Comparison of ENCODE assay signal across 23 mouse cellular contexts in genomic region chr9:42103546-42103945, GRCm38 (mm10). TPM values are rescaled to one million over a fixed set of nuclear protein-coding genes. Genes with fewer than 3 reads are reported as not detected.
DNase-seq lines count a peak whose midpoint lies in the region; TF ChIP-seq lines count a peak whose summit lies in the region.
"Had no signal": no experiment of that assay in that cellular context is flagged by ENCODE, and none has a peak within 500 bp of the region (broad histone marks: within the 10 kb centered on the region; RNA-seq: fewer than 3 reads in every experiment).

No protein-coding gene starts in this region.

- TF ChIP-seq CTCF in cerebellum, adult 2 months (IDR thresholded peaks at IDR 0.05; ENCODE audit: borderline replicate concordance, insufficient read depth, low read depth, low read length), result no peak
- no peak for TF ChIP-seq CTCF in olfactory bulb, adult 2 months (IDR thresholded peaks at IDR 0.05; ENCODE audit: insufficient read depth, low read depth, low read length)

- DNase-seq in cerebellum, adult 2 months, result peak; percentile 64 to 79
- no peak for DNase-seq in cerebellum, adult 11-12 months
- DNase-seq in heart, adult 8-10 months (ENCODE audit: low spot score), result peak; percentile 33
- DNase-seq in heart, postnatal 4 days, result no peak
- peak; percentile 80 for DNase-seq in brain, adult 2 months (ENCODE audit: low read depth, low spot score)
- DNase-seq: adrenal gland, postnatal 10 days; B cell, adult 2 months; cerebellum, adult 9-11 months; heart, postnatal 36 days; kidney, adult 8-10 months; kidney, postnatal 14 days; lung, postnatal 4 days; retina, postnatal 1 day; right cerebral cortex, postnatal 14 days; thymus, postnatal 4 days had no signal

- no peak for TF ChIP-seq POLR2A in cerebellum, adult 2 months (IDR thresholded peaks at IDR 0.05; ENCODE audit: borderline replicate concordance, insufficient read depth, low read length)
- TF ChIP-seq POLR2A in olfactory bulb, adult 2 months (IDR thresholded peaks at IDR 0.05; ENCODE audit: insufficient read depth, low read depth, low read length), result no peak

- H3K27ac ChIP-seq in cerebellum, adult 2 months (ENCODE audit: insufficient read depth, low read length), result peak overlapping the region; percentile 44; the same call in 1 of the 2 replicates
- peak overlapping the region; percentile 14; the same call in 1 of the 2 replicates for H3K27ac ChIP-seq in olfactory bulb, adult 2 months (ENCODE audit: insufficient read depth, low read depth, low read length)
- H3K27ac ChIP-seq: embryonic facial prominence, embryonic 13.5 days; forebrain, embryonic 10.5 days; forebrain, embryonic 15.5 days; hindbrain, embryonic 13.5 days; limb, embryonic 13.5 days; midbrain, embryonic 12.5 days had no signal

- 13% methylated on average over 7 of the region's 7 CpGs for WGBS in cerebellum, adult 2 months
- WGBS in olfactory bulb, adult 2 months, result 39% methylated on average over 7 of the region's 7 CpGs

- H3K4me3 ChIP-seq in cerebellum, adult 2 months (replicated peaks; ENCODE audit: insufficient read depth, low read depth, low read length), result no peak overlapping the region
- H3K4me3 ChIP-seq in olfactory bulb, adult 2 months (ENCODE audit: insufficient read depth, low read depth, low read length), result no peak overlapping the region
- H3K4me3 ChIP-seq: embryonic facial prominence, embryonic 13.5 days; forebrain, embryonic 10.5 days; forebrain, embryonic 15.5 days; hindbrain, embryonic 13.5 days; limb, embryonic 13.5 days; megakaryocyte, embryonic 14.5 days; midbrain, embryonic 12.5 days had no signal

- no peaks in the 10 kb centered on the region for H3K27me3 ChIP-seq in cerebellum, adult 2 months (ENCODE audit: control insufficient read depth, insufficient read depth, low read length)
- H3K27me3 ChIP-seq: embryonic facial prominence, embryonic 13.5 days; forebrain, embryonic 15.5 days; hindbrain, embryonic 13.5 days; limb, embryonic 13.5 days; megakaryocyte, embryonic 14.5 days; midbrain, embryonic 12.5 days had no signal

- peaks cover 71% of the 10 kb centered on the region for H3K4me1 ChIP-seq in cerebellum, adult 2 months (ENCODE audit: control insufficient read depth, insufficient read depth, low read length)
- peaks cover 18% of the 10 kb centered on the region for H3K4me1 ChIP-seq in olfactory bulb, adult 2 months (ENCODE audit: control insufficient read depth, insufficient read depth, low read length)
- H3K4me1 ChIP-seq: megakaryocyte, embryonic 14.5 days had no signal

RNA-seq across cellular contexts. Expression of gene Sorl1, which starts 20.6 kb away (rescaled TPM):
- 169 and 198 TPM in 2 replicates for polyA plus RNA-seq in cerebellum, adult 2 months (2012; rRNA removed)
- 10 to 100 TPM; 15.1 to 20.9 (median 18.2) TPM for total RNA-seq in heart, adult 8-10 months (2022)
- 1 to 10 TPM; 5.1 to 5.3 TPM for total RNA-seq in heart, postnatal 4 days (2021)
- polyA plus RNA-seq in olfactory bulb, adult 2 months (2012; ENCODE audit: insufficient read depth, insufficient read length, low replicate concordance, missing spikeins), result not detected in 2 replicates

Comparison
In these comparisons a context has a peak if more than half of its experiments do, and no peak if none do; other contexts are left out.
1. DNase-seq: peak in cerebellum, adult 2 months (2 of 2), heart, adult 8-10 months (single experiment) and brain, adult 2 months (single experiment); none in cerebellum, adult 11-12 months (single experiment) and heart, postnatal 4 days (single experiment).